Mouse (Mus musculus): ENCODE results near the gene Olfr292. TPM values are rescaled to one million over a fixed set of nuclear protein-coding genes. Genes with fewer than 3 reads are reported as not detected.

The Olfr292 gene
- not detected in 2 replicates for polyA plus RNA-seq (2015; fragmentation: Nextera tagmentation; extraction: Ambion mirVana)

- Histone ChIP-seq H3K27ac (replicated peaks) (no peak within 1 kb of the TSS), H3K4me1 (no peaks in the 10 kb centered on the region), H3K4me2 (no peak within 1 kb of the TSS), H3K27me3 (replicated peaks) (no peaks in the 10 kb centered on the region), H3K36me3 (no peaks in the 10 kb centered on the region), H3K9ac (no peak within 1 kb of the TSS), H3K4me3 (no peak within 1 kb of the TSS), H3K9me3 (no peaks in the 10 kb centered on the region; the same call in 1 of the 2 replicates)
- no peak for ATAC-seq (ENCODE audit: extremely low read depth, insufficient number of reproducible peaks, low FRiP score, low TSS enrichment)
Measured at GRCm38 (mm10) chr7:86688030-86688429, at the start of gene Olfr292. TSS of gene Olfr292 (plus strand) at chr7:86688330.

DNA sequence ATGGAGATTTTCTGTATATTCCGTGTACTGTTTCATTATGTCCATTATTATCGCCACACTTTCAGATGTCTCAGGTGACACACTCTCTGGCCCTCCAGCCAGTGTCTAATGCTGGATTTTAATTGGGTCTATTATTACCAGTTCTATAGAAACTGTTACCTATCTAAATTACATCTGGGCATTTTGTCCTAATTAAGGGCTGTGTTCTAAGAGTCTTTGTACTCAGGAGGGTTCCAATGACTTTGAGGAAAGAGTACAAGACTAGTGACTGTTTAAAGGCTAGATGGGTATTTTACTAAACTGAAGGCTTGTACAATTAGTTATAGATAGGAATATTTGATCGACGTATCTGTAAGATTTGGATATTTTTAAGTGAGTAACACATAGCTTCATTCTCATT is 39.4 kb upstream of the Olfr292 start, which contains the start of gene Olfr293:
TSS of gene Olfr293 (plus strand) at position 301 of the 400 bp plus-strand sequence.
- no peak within 1 kb of the TSS for H3K4me2 ChIP-seq
- 78% methylated on average over 4 of the region's 4 CpGs for WGBS
- H3K4me1 ChIP-seq, result no peaks in the 10 kb centered on the region
- no peak within 1 kb of the TSS for H3K27ac ChIP-seq (replicated peaks)
- H3K36me3 ChIP-seq, result no peaks in the 10 kb centered on the region
- H3K4me3 ChIP-seq, result no peak within 1 kb of the TSS
- H3K27me3 ChIP-seq (replicated peaks), result no peaks in the 10 kb centered on the region
- no peaks in the 10 kb centered on the region for H3K9me3 ChIP-seq
- no peak within 1 kb of the TSS for H3K9ac ChIP-seq
- ATAC-seq (ENCODE audit: extremely low read depth, insufficient number of reproducible peaks, low FRiP score, low TSS enrichment), result no peak

GRCm38 (mm10) chr7:86725013-86725412 is 36.9 kb downstream of the Olfr292 start:
- Histone ChIP-seq H3K4me2 (no peak overlapping the region), H3K9ac (no peak overlapping the region), H3K27me3 (replicated peaks) (no peaks in the 10 kb centered on the region), H3K36me3 (no peaks in the 10 kb centered on the region), H3K4me3 (no peak overlapping the region), H3K4me1 (no peaks in the 10 kb centered on the region), H3K27ac (replicated peaks) (no peak overlapping the region), H3K9me3 (no peaks in the 10 kb centered on the region)
- ATAC-seq (ENCODE audit: extremely low read depth, insufficient number of reproducible peaks, low FRiP score, low TSS enrichment), result no peak

Other genes starting within 250 kb of the Olfr292 start
- gene Olfr299, start 228.4 kb upstream of the Olfr292 start, polyA plus RNA-seq (2015; fragmentation: Nextera tagmentation; extraction: Ambion mirVana), result not detected in 2 replicates
- not detected in 2 replicates for gene Olfr298, start 195.8 kb upstream of the Olfr292 start, polyA plus RNA-seq (2015; fragmentation: Nextera tagmentation; extraction: Ambion mirVana)
- not detected in 2 replicates for gene Olfr297, start 168.4 kb upstream of the Olfr292 start, polyA plus RNA-seq (2015; fragmentation: Nextera tagmentation; extraction: Ambion mirVana)
- gene Olfr295, start 104.5 kb upstream of the Olfr292 start, polyA plus RNA-seq (2015; fragmentation: Nextera tagmentation; extraction: Ambion mirVana), result not detected in 2 replicates
- not detected in 2 replicates for gene Olfr294, start 71.7 kb upstream of the Olfr292 start, polyA plus RNA-seq (2015; fragmentation: Nextera tagmentation; extraction: Ambion mirVana)
- not detected in 2 replicates for gene Olfr293, start 39.3 kb upstream of the Olfr292 start, polyA plus RNA-seq (2015; fragmentation: Nextera tagmentation; extraction: Ambion mirVana)
- 0.05 TPM in 1 of 2 replicates, not detected in the other for gene Folh1, start 87.6 kb downstream of the Olfr292 start, polyA plus RNA-seq (2015; fragmentation: Nextera tagmentation; extraction: Ambion mirVana)
- gene Vmn2r77, start 106.7 kb downstream of the Olfr292 start, polyA plus RNA-seq (2015; fragmentation: Nextera tagmentation; extraction: Ambion mirVana), result not detected in 2 replicates
- gene Vmn2r78, start 226.8 kb downstream of the Olfr292 start, polyA plus RNA-seq (2015; fragmentation: Nextera tagmentation; extraction: Ambion mirVana), result not detected in 2 replicates